Mouse (Mus musculus) heart, embryonic 13.5 days (tissue): Measurements from ENCODE around the gene Morc4. TPM values are rescaled to one million over a fixed set of nuclear protein-coding genes. Genes with fewer than 3 reads are reported as not detected.
A peak's percentile ranks its signal among the peaks of the same experiment; 100 is the strongest.

ENCODE experiments used
- ATAC-seq: fragments of 200-750 bp; cut with Nextera tagmentation; 2 replicates; pipeline ENCODE4 v1.8.0; 2017; ENCODE audit warnings: moderate TSS enrichment; ENCODE audit not compliant: insufficient number of reproducible peaks, low FRiP score, low TSS enrichment; ENCODE audit errors: extremely low read depth
- H3K27ac ChIP-seq: fragments of 300-500 bp; sonication (generic); replicated peaks from 2 replicates; pipeline ENCODE4 v1.5.1; 2015; ENCODE audit warnings: moderate library complexity, mild to moderate bottlenecking, inconsistent platforms
- H3K27me3 ChIP-seq: fragments of 300-500 bp; sonication (generic); replicated peaks from 2 replicates; pipeline ENCODE4 v1.6.1; 2015; ENCODE audit warnings: mild to moderate bottlenecking, inconsistent platforms
- H3K36me3 ChIP-seq: fragments of 300-500 bp; sonication (generic); 2 replicates; pipeline ENCODE4 v1.6.1; 2015; ENCODE audit warnings: mild to moderate bottlenecking, inconsistent platforms
- H3K4me1 ChIP-seq: fragments of 300-500 bp; sonication (generic); 2 replicates; pipeline ENCODE4 v1.6.1; 2015; ENCODE audit warnings: inconsistent platforms
- H3K4me2 ChIP-seq: fragments of 300-500 bp; sonication (generic); 2 replicates; pipeline ENCODE4 v1.6.1; 2015; ENCODE audit warnings: inconsistent platforms, mild to moderate bottlenecking, moderate library complexity
- H3K4me3 ChIP-seq: fragments of 300-500 bp; sonication (generic); 2 replicates; pipeline ENCODE4 v1.5.1; 2015; ENCODE audit warnings: moderate library complexity, mild to moderate bottlenecking, inconsistent platforms
- H3K9ac ChIP-seq: fragments of 300-500 bp; sonication (generic); 2 replicates; pipeline ENCODE4 v1.6.1; 2015; ENCODE audit warnings: inconsistent platforms, mild to moderate bottlenecking, moderate library complexity
- H3K9me3 ChIP-seq: fragments of 300-500 bp; sonication (generic); 2 replicates; pipeline ENCODE4 v1.6.1; 2016; ENCODE audit warnings: inconsistent platforms
- WGBS: fragments of 180-500 bp; shearing (Covaris S2); methylation state at CpG from one replicate; pipeline ENCODE4 v1.1.7; 2015; ENCODE audit warnings: mixed read lengths; 5-methylcytosine and 5-hydroxymethylcytosine counted together
- polyA plus RNA-seq: library from polyadenylated mRNA; unstranded; fragments of >200 nt; fragmentation: Nextera tagmentation; extraction: Ambion mirVana; gene quantifications from 2 replicates; pipeline ENCODE4 v1.2.1, GENCODE M21; 2015

Morc4 gene
- polyA plus RNA-seq, 1 experiment from 2014 or later = 13.9 TPM

- Histone ChIP-seq H3K36me3 (no peaks in the 10 kb centered on the region), H3K27me3 (no peaks in the 10 kb centered on the region; the same call in 1 of the 2 replicates), H3K27ac (no peak overlapping the region), H3K4me2 (no peak overlapping the region), H3K4me3 (no peak overlapping the region), H3K9ac (no peak overlapping the region), H3K4me1 (no peaks in the 10 kb centered on the region), H3K9me3 (no peaks in the 10 kb centered on the region)
- no peak for ATAC-seq
- 84% methylated on average over 4 of the region's 4 CpGs for WGBS
Measured at GRCm38 (mm10) chrX:139805918-139806317, 65.6 kb downstream of the Morc4 start.

GRCm38 (mm10) chrX:139803028-139803427 is 68.4 kb downstream of the Morc4 start:
- Histone ChIP-seq H3K36me3 (no peaks in the 10 kb centered on the region), H3K9ac (no peak overlapping the region), H3K9me3 (no peaks in the 10 kb centered on the region), H3K4me2 (no peak overlapping the region), H3K4me3 (no peak overlapping the region), H3K27me3 (no peaks in the 10 kb centered on the region; the same call in 1 of the 2 replicates), H3K4me1 (no peaks in the 10 kb centered on the region), H3K27ac (no peak overlapping the region)
- 66% methylated on average over 2 of the region's 2 CpGs for WGBS
- no peak for ATAC-seq

GRCm38 (mm10) chrX:139800406-139800878 is 71.0 kb downstream of the Morc4 start, which contains the start of gene Cldn2:
Cldn2 (plus strand) TSS chrX:139800828.
- WGBS = 66% methylated on average over 8 of the region's 8 CpGs
- no peaks in the 10 kb centered on the region for H3K9me3 ChIP-seq
- no peak for ATAC-seq
- no peak within 1 kb of the TSS for H3K27ac ChIP-seq
- H3K4me1 ChIP-seq = no peaks in the 10 kb centered on the region
- no peak within 1 kb of the TSS for H3K9ac ChIP-seq
- H3K4me3 ChIP-seq = no peak within 1 kb of the TSS
- peaks cover 5% of the 10 kb centered on the region; the same call in 1 of the 2 replicates for H3K27me3 ChIP-seq
- no peak within 1 kb of the TSS for H3K4me2 ChIP-seq
- no peaks in the 10 kb centered on the region for H3K36me3 ChIP-seq

- Histone ChIP-seq H3K4me2 (no peak overlapping the region), H3K36me3 (no peaks in the 10 kb centered on the region), H3K9ac (no peak overlapping the region), H3K27me3 (peaks cover 6% of the 10 kb centered on the region; the same call in 1 of the 2 replicates), H3K9me3 (no peaks in the 10 kb centered on the region), H3K27ac (no peak overlapping the region), H3K4me3 (no peak overlapping the region), H3K4me1 (no peaks in the 10 kb centered on the region)
- no peak for ATAC-seq
- 57% methylated on average over 3 of the region's 3 CpGs for WGBS
Measured at GRCm38 (mm10) chrX:139799953-139800352, 71.5 kb downstream of the Morc4 start.

GRCm38 (mm10) chrX:139797875-139798274 is 73.6 kb downstream of the Morc4 start:
- H3K9me3 ChIP-seq = no peaks in the 10 kb centered on the region
- H3K27me3 ChIP-seq = peaks cover 6% of the 10 kb centered on the region; the same call in 1 of the 2 replicates
- no peak overlapping the region for H3K27ac ChIP-seq
- H3K4me3 ChIP-seq = no peak overlapping the region
- no peak overlapping the region for H3K4me2 ChIP-seq
- no peak overlapping the region for H3K9ac ChIP-seq
- 70% methylated on average over 9 of the region's 9 CpGs for WGBS
- H3K4me1 ChIP-seq = no peaks in the 10 kb centered on the region
- no peak for ATAC-seq
- no peaks in the 10 kb centered on the region for H3K36me3 ChIP-seq

DNA sequence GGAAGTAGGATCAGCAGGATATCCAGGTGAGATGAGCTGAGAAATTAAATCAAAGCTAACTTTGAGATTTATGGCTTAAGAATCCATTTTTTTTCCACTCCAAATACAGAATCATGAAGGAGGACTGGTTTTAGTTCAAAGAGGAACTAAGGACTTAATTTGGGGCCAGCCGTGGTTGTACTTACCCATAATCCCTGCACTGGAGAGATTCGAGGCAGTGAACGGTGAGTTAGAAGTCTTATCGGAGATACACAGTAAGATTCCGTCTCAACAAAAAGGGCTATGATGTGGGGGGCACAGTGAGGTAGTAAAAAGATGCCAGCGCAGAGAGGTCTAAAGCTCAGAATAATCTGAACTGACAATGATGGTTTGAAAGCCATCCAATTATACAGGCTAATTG is 75.4 kb downstream of the Morc4 start:
- ATAC-seq = no peak
- H3K27me3 ChIP-seq = peaks cover 6% of the 10 kb centered on the region; the same call in 1 of the 2 replicates

GRCm38 (mm10) chrX:139794072-139794845 is 77.2 kb downstream of the Morc4 start:
- H3K4me3 ChIP-seq = no peak overlapping the region
- 0 out of 2 replicates have a peak, but pooled peaks cover 9% of the 10 kb centered on the region for H3K27me3 ChIP-seq
- H3K9me3 ChIP-seq = no peaks in the 10 kb centered on the region
- no peak overlapping the region for H3K9ac ChIP-seq
- no peak overlapping the region for H3K27ac ChIP-seq
- no peak overlapping the region for H3K4me2 ChIP-seq
- H3K4me1 ChIP-seq = no peaks in the 10 kb centered on the region
- 70% methylated on average over 7 of the region's 7 CpGs for WGBS
- H3K36me3 ChIP-seq = no peaks in the 10 kb centered on the region
- no peak for ATAC-seq

More for the DNA sequence above, 75.4 kb downstream of the Morc4 start:
- no peak overlapping the region for H3K27ac ChIP-seq
- H3K4me1 ChIP-seq = no peaks in the 10 kb centered on the region
- no peak overlapping the region for H3K9ac ChIP-seq
- 81% methylated on average over 6 of the region's 6 CpGs for WGBS
- H3K4me2 ChIP-seq = no peak overlapping the region
- no peaks in the 10 kb centered on the region for H3K36me3 ChIP-seq
- no peak overlapping the region for H3K4me3 ChIP-seq
- no peaks in the 10 kb centered on the region for H3K9me3 ChIP-seq

- no peak for ATAC-seq
Measured at GRCm38 (mm10) chrX:139785764-139786163, 85.7 kb downstream of the Morc4 start.

GRCm38 (mm10) chrX:139783045-139783422 is 88.4 kb downstream of the Morc4 start:
- no peak overlapping the region for H3K9ac ChIP-seq
- H3K4me1 ChIP-seq = peaks cover 9% of the 10 kb centered on the region; the same call in 1 of the 2 replicates
- no peak for ATAC-seq
- 72% methylated on average over 3 of the region's 3 CpGs for WGBS
- H3K36me3 ChIP-seq = no peaks in the 10 kb centered on the region
- H3K27me3 ChIP-seq = no peaks in the 10 kb centered on the region; the same call in 1 of the 2 replicates
- no peak overlapping the region for H3K4me2 ChIP-seq
- no peaks in the 10 kb centered on the region for H3K9me3 ChIP-seq
- H3K27ac ChIP-seq = no peak overlapping the region
- no peak overlapping the region for H3K4me3 ChIP-seq

More at GRCm38 (mm10) chrX:139785764-139786163, 85.7 kb downstream of the Morc4 start:
- no peaks in the 10 kb centered on the region for H3K36me3 ChIP-seq
- no peaks in the 10 kb centered on the region for H3K9me3 ChIP-seq
- peak overlapping the region; percentile 8; the same call in 1 of the 2 replicates for H3K27ac ChIP-seq
- no peak overlapping the region for H3K4me3 ChIP-seq
- H3K27me3 ChIP-seq = peaks cover 3% of the 10 kb centered on the region; the same call in 1 of the 2 replicates
- WGBS = 20% methylated on average over 1 of the region's 1 CpGs
- H3K4me2 ChIP-seq = no peak overlapping the region
- H3K9ac ChIP-seq = no peak overlapping the region
- peaks cover 4% of the 10 kb centered on the region; the same call in 1 of the 2 replicates for H3K4me1 ChIP-seq

- Histone ChIP-seq H3K4me1 (peaks cover 9% of the 10 kb centered on the region; the same call in 1 of the 2 replicates), H3K27ac (no peak within 1 kb of the TSS), H3K27me3 (no peaks in the 10 kb centered on the region; the same call in 1 of the 2 replicates), H3K9ac (no peak within 1 kb of the TSS), H3K4me3 (no peak within 1 kb of the TSS), H3K36me3 (no peaks in the 10 kb centered on the region), H3K4me2 (no peak within 1 kb of the TSS), H3K9me3 (no peaks in the 10 kb centered on the region)
- ATAC-seq = no peak
- WGBS = 58% methylated on average over 6 of the region's 6 CpGs
Measured at GRCm38 (mm10) chrX:139782278-139783044, 89.0 kb downstream of the Morc4 start, which contains the start of gene Ripply1. Ripply1 (minus strand) TSS chrX:139782353.

DNA sequence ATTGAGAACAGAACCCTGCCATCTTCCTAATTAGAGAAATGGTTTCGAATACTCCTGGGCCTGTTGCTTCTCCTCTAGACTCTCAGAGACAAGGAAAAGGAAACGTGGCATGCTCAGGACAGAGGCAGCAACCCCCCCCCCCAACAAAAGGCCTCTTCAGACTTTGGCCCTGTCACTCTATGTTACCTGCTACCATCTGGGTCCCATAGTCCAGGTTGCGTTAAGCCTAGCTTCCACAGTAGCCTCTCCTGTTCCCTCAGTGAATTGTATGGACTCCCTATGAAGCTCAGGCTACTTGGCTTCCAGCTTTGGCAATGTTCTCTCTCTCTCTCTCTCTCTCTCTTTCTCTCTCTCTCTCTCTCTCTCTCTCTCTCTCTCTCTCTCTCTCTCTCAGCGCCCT is 89.9 kb downstream of the Morc4 start:
- Histone ChIP-seq H3K27ac (no peak overlapping the region), H3K27me3 (no peaks in the 10 kb centered on the region; the same call in 1 of the 2 replicates), H3K4me1 (peaks cover 9% of the 10 kb centered on the region; the same call in 1 of the 2 replicates), H3K36me3 (no peaks in the 10 kb centered on the region), H3K4me3 (no peak overlapping the region), H3K9me3 (no peaks in the 10 kb centered on the region), H3K4me2 (no peak overlapping the region), H3K9ac (no peak overlapping the region)
- WGBS = 71% methylated on average over 3 of the region's 4 CpGs
- no peak for ATAC-seq
